Mouse (Mus musculus): ENCODE measurements at regions not wholly inside any gene's neighbourhood (a gene's known extent, or its start where the extent isn't known, plus 50 kb on each side); places are given as distances from the start of the nearest gene placed in this dataset.

GRCm38 (mm10) chr16:29782441-29782840, 203.3 kb downstream of the Opa1 start:
- TF ChIP-seq POLR2A (IDR thresholded peaks at IDR 0.05; ENCODE audit: borderline replicate concordance, insufficient read depth, low read length) (no peak), CTCF (IDR thresholded peaks at IDR 0.05; ENCODE audit: borderline replicate concordance, insufficient read depth, low read depth, low read length) (no peak)

All from cerebellum, adult 2 months (tissue).